In genomic region chr7:81093420-81093965, GRCm38 (mm10) we compare ENCODE assay signal across 18 mouse cellular contexts. TPM values are rescaled to one million over a fixed set of nuclear protein-coding genes. Genes with fewer than 3 reads are reported as not detected.
DNase-seq lines count a peak whose midpoint lies in the region; ATAC-seq and TF ChIP-seq lines count a peak whose summit lies in the region.
"Had no signal": no experiment of that assay in that cellular context is flagged by ENCODE, and none has a peak within 500 bp of the region (broad histone marks: within the 10 kb centered on the region; RNA-seq: fewer than 3 reads in every experiment).

No protein-coding gene starts in this region.

- no peak overlapping the region for H3K4me3 ChIP-seq in heart, embryonic 10.5 days
- H3K4me3 ChIP-seq in hindbrain, postnatal 0 days (ENCODE audit: low read length), result no peak overlapping the region
- no peak overlapping the region for H3K4me3 ChIP-seq in hindbrain, embryonic 12.5 days
- H3K4me3 ChIP-seq: embryonic facial prominence, embryonic 15.5 days; lung, embryonic 15.5 days; megakaryocyte, embryonic 14.5 days had no signal

- H3K4me2 ChIP-seq in hindbrain, postnatal 0 days (ENCODE audit: low read depth, low read length), result no peak overlapping the region
- H3K4me2 ChIP-seq in hindbrain, embryonic 12.5 days (replicated peaks), result no peak overlapping the region
- H3K4me2 ChIP-seq: embryonic facial prominence, embryonic 15.5 days; lung, embryonic 15.5 days had no signal

- no peak for DNase-seq in heart, embryonic 10.5 days (ENCODE audit: low spot score)
- no peak for DNase-seq in heart, postnatal 4 days
- peak; percentile 7 for DNase-seq in hindbrain, postnatal 0 days (ENCODE audit: low spot score)
- peak; percentile 15 for DNase-seq in retina, postnatal 1 day
- DNase-seq in thymus, postnatal 10 days (ENCODE audit: low spot score in 2 of 2), result no peak
- DNase-seq in layer of hippocampus, adult 18-20 months (ENCODE audit: low spot score in 2 of 2), result no peak
- DNase-seq: gastrocnemius, postnatal 10 days; kidney, adult 2 months; liver; thymus, adult 18-20 months had no signal

- no peak overlapping the region for H3K9ac ChIP-seq in hindbrain, postnatal 0 days (replicated peaks; ENCODE audit: low read length)
- no peak overlapping the region for H3K9ac ChIP-seq in hindbrain, embryonic 12.5 days
- H3K9ac ChIP-seq: embryonic facial prominence, embryonic 15.5 days; lung, embryonic 15.5 days had no signal

- TF ChIP-seq CTCF in hindbrain, postnatal 0 days (IDR thresholded peaks at IDR 0.05; ENCODE audit: low read depth), result no peak

- H3K9me3 ChIP-seq in heart, embryonic 10.5 days, result no peaks in the 10 kb centered on the region
- no peaks in the 10 kb centered on the region for H3K9me3 ChIP-seq in hindbrain, postnatal 0 days (ENCODE audit: low read length)
- H3K9me3 ChIP-seq in hindbrain, embryonic 12.5 days (replicated peaks), result no peaks in the 10 kb centered on the region
- H3K9me3 ChIP-seq: embryonic facial prominence, embryonic 15.5 days; lung, embryonic 15.5 days; megakaryocyte, embryonic 14.5 days had no signal

- peak overlapping the region; percentile 80 for H3K27ac ChIP-seq in heart, embryonic 10.5 days
- no peak overlapping the region for H3K27ac ChIP-seq in hindbrain, postnatal 0 days
- H3K27ac ChIP-seq in hindbrain, embryonic 12.5 days, result no peak overlapping the region
- H3K27ac ChIP-seq: embryonic facial prominence, embryonic 15.5 days; lung, embryonic 15.5 days had no signal

- H3K36me3 ChIP-seq in heart, embryonic 10.5 days, result peaks cover 70% of the 10 kb centered on the region
- no peaks in the 10 kb centered on the region for H3K36me3 ChIP-seq in hindbrain, postnatal 0 days (ENCODE audit: insufficient read depth, low read length)
- H3K36me3 ChIP-seq in hindbrain, embryonic 12.5 days, result no peaks in the 10 kb centered on the region
- H3K36me3 ChIP-seq: embryonic facial prominence, embryonic 15.5 days; lung, embryonic 15.5 days had no signal

- no peaks in the 10 kb centered on the region for H3K27me3 ChIP-seq in heart, embryonic 10.5 days (ENCODE audit: insufficient read depth, poor library complexity, severe bottlenecking)
- H3K27me3 ChIP-seq in hindbrain, postnatal 0 days (ENCODE audit: insufficient read depth, low read length), result no peaks in the 10 kb centered on the region
- H3K27me3 ChIP-seq in hindbrain, embryonic 12.5 days, result no peaks in the 10 kb centered on the region
- H3K27me3 ChIP-seq: embryonic facial prominence, embryonic 15.5 days; lung, embryonic 15.5 days had no signal

- peaks cover 23% of the 10 kb centered on the region for H3K4me1 ChIP-seq in heart, embryonic 10.5 days
- H3K4me1 ChIP-seq in hindbrain, postnatal 0 days (ENCODE audit: insufficient read depth, low read length), result no peaks in the 10 kb centered on the region
- 0 out of 2 replicates have a peak, but pooled peaks cover 8% of the 10 kb centered on the region for H3K4me1 ChIP-seq in hindbrain, embryonic 12.5 days
- H3K4me1 ChIP-seq: embryonic facial prominence, embryonic 15.5 days had no signal

- peak; percentile 49; the same call in 1 of the 2 replicates for ATAC-seq in hindbrain, postnatal 0 days
- no peak for ATAC-seq in hindbrain, embryonic 12.5 days (ENCODE audit: low FRiP score)
- peak; percentile 31 for ATAC-seq in granulocyte monocyte progenitor cell, adult 5-6 weeks (replicated peaks; ENCODE audit: poor library complexity, severe bottlenecking)
- ATAC-seq: forebrain, embryonic 16.5 days had no signal

- 62% methylated on average over 18 of the region's 18 CpGs for WGBS in heart, embryonic 10.5 days
- 35% methylated on average over 18 of the region's 18 CpGs for WGBS in hindbrain, postnatal 0 days
- WGBS in hindbrain, embryonic 12.5 days, result 54% methylated on average over 18 of the region's 18 CpGs

RNA-seq across cellular contexts. Expression of gene Slc28a1, which starts 21.1 kb away (rescaled TPM):
- polyA plus RNA-seq in heart, embryonic 10.5 days (2016; fragmentation: Nextera tagmentation; extraction: Ambion mirVana), result 0.09 and 0.17 TPM in 2 replicates
- under 1 TPM in 1 of 2 experiments, not detected in 1; 0.33 TPM for total RNA-seq in heart, postnatal 4 days (2021)
- 0.29 and 0.47 TPM in 2 replicates for total RNA-seq in hindbrain, postnatal 0 days (2014; rRNA removed)
- polyA plus RNA-seq in hindbrain, postnatal 0 days (2015; fragmentation: Nextera tagmentation; extraction: Ambion mirVana), result 0.08 and 0.10 TPM in 2 replicates
- polyA plus RNA-seq in hindbrain, embryonic 12.5 days (2016; fragmentation: Nextera tagmentation; extraction: Ambion mirVana), result not detected in 2 replicates
- not detected in 2 replicates for total RNA-seq in granulocyte monocyte progenitor cell, adult 5-6 weeks (2014; fragmentation: Nextera tagmentation)
- total RNA-seq in granulocyte monocyte progenitor cell, adult 5-6 weeks (2017), result not detected in 2 replicates
- total RNA-seq in layer of hippocampus, adult 18-20 months (2021), result under 1 TPM in 1 of 2 experiments, not detected in 1; 0.10 TPM
- total RNA-seq: monocyte, adult 5-6 weeks; neutrophil, adult 5-6 weeks had no signal
- polyA plus RNA-seq: embryonic facial prominence, embryonic 15.5 days; forebrain, embryonic 16.5 days; lung, embryonic 15.5 days had no signal

RNA-seq across cellular contexts. Expression of gene Alpk3, which starts 36.1 kb away (rescaled TPM):
- polyA plus RNA-seq in heart, embryonic 10.5 days (2016; fragmentation: Nextera tagmentation; extraction: Ambion mirVana), result 15.1 and 31.8 TPM in 2 replicates
- total RNA-seq in heart, postnatal 4 days (2021), result 10 to 100 TPM; 95.9 to 96.8 TPM
- 0.04 and 0.16 TPM in 2 replicates for total RNA-seq in hindbrain, postnatal 0 days (2014; rRNA removed)
- polyA plus RNA-seq in hindbrain, postnatal 0 days (2015; fragmentation: Nextera tagmentation; extraction: Ambion mirVana), result 0.13 and 0.16 TPM in 2 replicates
- 0.15 and 0.61 TPM in 2 replicates for polyA plus RNA-seq in hindbrain, embryonic 12.5 days (2016; fragmentation: Nextera tagmentation; extraction: Ambion mirVana)
- total RNA-seq in granulocyte monocyte progenitor cell, adult 5-6 weeks (2014; fragmentation: Nextera tagmentation), result 0.19 and 2.2 TPM in 2 replicates
- total RNA-seq in granulocyte monocyte progenitor cell, adult 5-6 weeks (2017), result 0.62 and 0.73 TPM in 2 replicates
- under 1 TPM; 0.79 to 0.82 TPM for total RNA-seq in layer of hippocampus, adult 18-20 months (2021)
- total RNA-seq: monocyte, adult 5-6 weeks had no signal

Comparison
In these comparisons a context has a peak if more than half of its experiments do, and no peak if none do; other contexts are left out.
1. DNase-seq: peak in hindbrain, postnatal 0 days (single experiment) and retina, postnatal 1 day (single experiment); none in heart, embryonic 10.5 days (single experiment), heart, postnatal 4 days (single experiment), thymus, postnatal 10 days (0 of 2) and layer of hippocampus, adult 18-20 months (0 of 2).
2. RNA of gene Alpk3, which starts 36.1 kb away (total RNA-seq): 95.9 to 96.8 TPM in heart, postnatal 4 days; 0.79 to 0.82 TPM in layer of hippocampus, adult 18-20 months, 0.19 to 2.2 TPM in granulocyte monocyte progenitor cell, adult 5-6 weeks and 0.04 to 0.16 TPM in hindbrain, postnatal 0 days; every median in the first group is over 10 times any median in the second.